Mouse (Mus musculus) hindlimb bud, embryonic 11.5 days (tissue): ENCODE measurements at regions not wholly inside any gene's neighbourhood (a gene's known extent, or its start where the extent isn't known, plus 50 kb on each side); places are given as distances from the start of the nearest gene placed in this dataset.

Experiments
- DNase-seq: peaks from one replicate; pipeline ENCODE4 v3.0.0-alpha.2; 2012; ENCODE audit warnings: low read depth, low spot score; ENCODE audit errors: extremely low spot score

GRCm38 (mm10) chr1:151087811-151088511 is 94.4 kb upstream of the Gm47985 start:
- DNase-seq: no peak

GRCm38 (mm10) chr1:151088535-151089125 is 93.7 kb upstream of the Gm47985 start:
- no peak for DNase-seq

GRCm38 (mm10) chr1:151092035-151092434 is 90.3 kb upstream of the Gm47985 start:
- DNase-seq: no peak

GRCm38 (mm10) chr1:151095344-151096050 is 86.8 kb upstream of the Gm47985 start:
- DNase-seq: no peak

GRCm38 (mm10) chr1:151096079-151096478 is 86.3 kb upstream of the Gm47985 start:
- DNase-seq: no peak

- DNase-seq: no peak
Measured at GRCm38 (mm10) chr1:151097506-151097905, 84.8 kb upstream of the Gm47985 start.

- no peak for DNase-seq
Measured at GRCm38 (mm10) chr1:151098763-151099162, 83.6 kb upstream of the Gm47985 start.

- DNase-seq: no peak
Measured at GRCm38 (mm10) chr1:151100565-151101483, 81.5 kb upstream of the Gm47985 start.

GRCm38 (mm10) chr1:151101516-151101915 is 80.8 kb upstream of the Gm47985 start:
- DNase-seq: no peak

- no peak for DNase-seq
Measured at GRCm38 (mm10) chr1:151102061-151102460, 80.3 kb upstream of the Gm47985 start.

- DNase-seq: no peak
Measured at GRCm38 (mm10) chr1:151102646-151103391, 79.5 kb upstream of the Gm47985 start.

- no peak for DNase-seq
Measured at GRCm38 (mm10) chr1:151103522-151104037, 78.8 kb upstream of the Gm47985 start.

- DNase-seq: no peak
Measured at GRCm38 (mm10) chr1:151104346-151104745, 78.0 kb upstream of the Gm47985 start.

- no peak for DNase-seq
Measured at GRCm38 (mm10) chr1:151104806-151105205, 77.5 kb upstream of the Gm47985 start.

GRCm38 (mm10) chr1:151105251-151105650 is 77.1 kb upstream of the Gm47985 start:
- DNase-seq: no peak

GRCm38 (mm10) chr1:151107401-151107800 is 74.9 kb upstream of the Gm47985 start:
- DNase-seq: no peak

- DNase-seq: no peak
Measured at GRCm38 (mm10) chr1:151109333-151109732, 73.0 kb upstream of the Gm47985 start.

- DNase-seq: no peak
Measured at GRCm38 (mm10) chr1:151110412-151110811, 71.9 kb upstream of the Gm47985 start.

- no peak for DNase-seq
Measured at GRCm38 (mm10) chr1:151111683-151112082, 70.7 kb upstream of the Gm47985 start.

- no peak for DNase-seq
Measured at GRCm38 (mm10) chr1:151112390-151112789, 69.9 kb upstream of the Gm47985 start.
